Mouse (Mus musculus) thymus, postnatal 0 days (tissue): ENCODE data around the gene Fmod. TPM values are rescaled to one million over a fixed set of nuclear protein-coding genes. Genes with fewer than 3 reads are reported as not detected.

ENCODE experiments used
- DNase-seq: peaks from one replicate; pipeline ENCODE4 v3.0.0-alpha.2; 2015; ENCODE audit warnings: low spot score
- polyA plus RNA-seq: library from polyadenylated mRNA; unstranded; fragments of >200 nt; fragmentation: Nextera tagmentation; extraction: Ambion mirVana; gene quantifications from 2 replicates; pipeline ENCODE4 v1.2.1, GENCODE M21; 2015

Gene Fmod
- polyA plus RNA-seq, 1 experiment from 2014 or later: 0.40 TPM

GRCm38 (mm10) chr1:134095033-134095612, 58.1 kb downstream of the Fmod start:
- DNase-seq: no peak

- no peak for DNase-seq
These were observed 58.7 kb downstream of the Fmod start for GRCm38 (mm10) chr1:134095721-134096120.

- no peak for DNase-seq
These were observed 59.3 kb downstream of the Fmod start for GRCm38 (mm10) chr1:134096264-134096934.

GRCm38 (mm10) chr1:134097080-134097855, 60.2 kb downstream of the Fmod start:
- no peak for DNase-seq

Other genes with a start within 250 kb of the Fmod start
- gene Atp2b4, start 236.2 kb upstream of the Fmod start, polyA plus RNA-seq: 3.1 and 3.5 TPM in 2 replicates
- gene Optc, start 129.3 kb upstream of the Fmod start, polyA plus RNA-seq: 0.12 and 0.42 TPM in 2 replicates
- 1.1 and 1.6 TPM in 2 replicates for gene Prelp, start 115.8 kb upstream of the Fmod start, polyA plus RNA-seq
- 315 and 335 TPM in 2 replicates for gene Btg2, start 41.9 kb downstream of the Fmod start, polyA plus RNA-seq
- 0.72 and 1.1 TPM in 2 replicates for gene Chit1, start 74.0 kb downstream of the Fmod start, polyA plus RNA-seq
- gene Chil1, start 144.9 kb downstream of the Fmod start, polyA plus RNA-seq: 5.3 and 5.9 TPM in 2 replicates
- gene Mybph, start 156.2 kb downstream of the Fmod start, polyA plus RNA-seq: 0.76 and 0.82 TPM in 2 replicates
- 0.14 and 0.21 TPM in 2 replicates for gene Adora1, start 198.2 kb downstream of the Fmod start, polyA plus RNA-seq